Mouse (Mus musculus) testis, adult 2 months (tissue): ENCODE measurements at regions not wholly inside any gene's neighbourhood (a gene's known extent, or its start where the extent isn't known, plus 50 kb on each side); places are given as distances from the start of the nearest gene placed in this dataset.

ENCODE experiments used
- H3K27ac ChIP-seq: fragments of 200-500 bp; 2 replicates; pipeline ENCODE4 v1.5.1; 2012; ENCODE audit warnings: low read depth, low read length; ENCODE audit not compliant: control insufficient read depth, insufficient read depth
- H3K27me3 ChIP-seq: fragments of 200-500 bp; 2 replicates; pipeline ENCODE4 v1.6.1; 2012; ENCODE audit warnings: mild to moderate bottlenecking, low read length, moderate library complexity; ENCODE audit not compliant: control insufficient read depth, insufficient read depth
- H3K36me3 ChIP-seq: fragments of 200-500 bp; 2 replicates; pipeline ENCODE4 v1.6.1; 2012; ENCODE audit warnings: mild to moderate bottlenecking, low read length; ENCODE audit not compliant: control insufficient read depth, insufficient read depth
- H3K4me1 ChIP-seq: fragments of 200-500 bp; 2 replicates; pipeline ENCODE4 v1.6.1; 2012; ENCODE audit warnings: low read length; ENCODE audit not compliant: control insufficient read depth, insufficient read depth
- H3K4me3 ChIP-seq: fragments of 200-500 bp; 2 replicates; pipeline ENCODE4 v1.5.1; 2012; ENCODE audit warnings: low read depth, mild to moderate bottlenecking, low read length, moderate library complexity, mixed read lengths; ENCODE audit not compliant: control insufficient read depth
- CTCF ChIP-seq: fragments of 200-500 bp; IDR thresholded peaks from 2 replicates; pipeline ENCODE4 v1.5.1; 2012; ENCODE audit warnings: low read depth, mild to moderate bottlenecking, inconsistent platforms, low read length, moderate library complexity; ENCODE audit not compliant: control insufficient read depth, insufficient read depth, insufficient replicate concordance
- POLR2A ChIP-seq: fragments of 200-500 bp; IDR thresholded peaks from 2 replicates; pipeline ENCODE4 v1.6.1; 2012; ENCODE audit warnings: low read depth, mild to moderate bottlenecking, inconsistent platforms, low read length, moderate library complexity; ENCODE audit not compliant: control insufficient read depth

GRCm38 (mm10) chr7:115371143-115371542 lies 627.6 kb downstream of the Insc start:
- no peak for TF ChIP-seq CTCF
- TF ChIP-seq POLR2A, result no peak
- Histone ChIP-seq H3K36me3 (no peaks in the 10 kb centered on the region), H3K4me1 (no peaks in the 10 kb centered on the region), H3K4me3 (no peak overlapping the region), H3K27ac (no peak overlapping the region), H3K27me3 (no peaks in the 10 kb centered on the region)

GRCm38 (mm10) chr7:115372921-115373320 lies 629.4 kb downstream of the Insc start:
- TF ChIP-seq POLR2A, result no peak
- Histone ChIP-seq H3K36me3 (no peaks in the 10 kb centered on the region), H3K27ac (no peak overlapping the region), H3K4me1 (no peaks in the 10 kb centered on the region), H3K27me3 (no peaks in the 10 kb centered on the region), H3K4me3 (no peak overlapping the region)

- Histone ChIP-seq H3K27ac (no peak overlapping the region), H3K4me3 (no peak overlapping the region), H3K4me1 (no peaks in the 10 kb centered on the region), H3K27me3 (no peaks in the 10 kb centered on the region), H3K36me3 (no peaks in the 10 kb centered on the region)
- TF ChIP-seq POLR2A (no peak), CTCF (no peak)
These were observed 630.5 kb downstream of the Insc start for GRCm38 (mm10) chr7:115373781-115374533.

- H3K27me3 ChIP-seq, result no peaks in the 10 kb centered on the region
- H3K4me1 ChIP-seq, result no peaks in the 10 kb centered on the region
- TF ChIP-seq POLR2A, result no peak
- no peak for TF ChIP-seq CTCF
- H3K4me3 ChIP-seq, result no peak overlapping the region
- no peaks in the 10 kb centered on the region for H3K36me3 ChIP-seq
- no peak overlapping the region for H3K27ac ChIP-seq
These were observed 632.6 kb downstream of the Insc start for GRCm38 (mm10) chr7:115376067-115376466.

GRCm38 (mm10) chr7:115378836-115379235 lies 635.3 kb downstream of the Insc start:
- Histone ChIP-seq H3K27me3 (no peaks in the 10 kb centered on the region), H3K36me3 (no peaks in the 10 kb centered on the region), H3K27ac (no peak overlapping the region), H3K4me3 (no peak overlapping the region), H3K4me1 (no peaks in the 10 kb centered on the region)
- TF ChIP-seq CTCF, result no peak
- TF ChIP-seq POLR2A, result no peak

- TF ChIP-seq CTCF (no peak), POLR2A (no peak)
- Histone ChIP-seq H3K27me3 (no peaks in the 10 kb centered on the region), H3K27ac (no peak overlapping the region), H3K36me3 (no peaks in the 10 kb centered on the region), H3K4me3 (no peak overlapping the region), H3K4me1 (no peaks in the 10 kb centered on the region)
These were observed 636.1 kb downstream of the Insc start for GRCm38 (mm10) chr7:115379600-115379999.

GRCm38 (mm10) chr7:115380989-115381610 lies 637.6 kb downstream of the Insc start:
- H3K4me1 ChIP-seq, result no peaks in the 10 kb centered on the region
- no peaks in the 10 kb centered on the region for H3K36me3 ChIP-seq
- no peak for TF ChIP-seq POLR2A
- no peak for TF ChIP-seq CTCF
- no peaks in the 10 kb centered on the region for H3K27me3 ChIP-seq
- no peak overlapping the region for H3K4me3 ChIP-seq
- no peak overlapping the region for H3K27ac ChIP-seq
